Mouse (Mus musculus) hindbrain, embryonic 10.5 days (tissue): ENCODE measurements at regions not wholly inside any gene's neighbourhood (a gene's known extent, or its start where the extent isn't known, plus 50 kb on each side); places are given as distances from the start of the nearest gene placed in this dataset.
A peak's percentile ranks its signal among the peaks of the same experiment; 100 is the strongest.

Source experiments
- DNase-seq: peaks from one replicate; pipeline ENCODE4 v3.0.0-alpha.2; 2017; ENCODE audit warnings: low spot score
- H3K27ac ChIP-seq: fragments of 300-500 bp; sonication (generic); 2 replicates; pipeline ENCODE4 v1.5.1; 2016; ENCODE audit warnings: mild to moderate bottlenecking, moderate library complexity
- H3K27me3 ChIP-seq: fragments of 300-500 bp; sonication (generic); 2 replicates; pipeline ENCODE4 v1.6.1; 2016; ENCODE audit warnings: mild to moderate bottlenecking; ENCODE audit not compliant: poor library complexity, insufficient read depth, severe bottlenecking
- H3K36me3 ChIP-seq: fragments of 300-500 bp; sonication (generic); 2 replicates; pipeline ENCODE4 v1.6.1; 2016; ENCODE audit warnings: mild to moderate bottlenecking, moderate library complexity
- H3K4me1 ChIP-seq: fragments of 300-500 bp; sonication (generic); replicated peaks from 2 replicates; pipeline ENCODE4 v1.6.1; 2016; ENCODE audit warnings: mild to moderate bottlenecking
- H3K4me3 ChIP-seq: fragments of 300-500 bp; sonication (generic); 2 replicates; pipeline ENCODE4 v1.5.1; 2016; ENCODE audit warnings: mild to moderate bottlenecking, moderate library complexity
- H3K9me3 ChIP-seq: fragments of 300-500 bp; sonication (generic); 2 replicates; pipeline ENCODE4 v1.6.1; 2016; ENCODE audit warnings: mild to moderate bottlenecking, moderate library complexity
- WGBS: fragments of 180-500 bp; shearing (Covaris S2); methylation state at CpG from one replicate; pipeline ENCODE4 v1.1.7; 2016; 5-methylcytosine and 5-hydroxymethylcytosine counted together

- no peak for DNase-seq
- H3K9me3 ChIP-seq = no peaks in the 10 kb centered on the region
- no peak overlapping the region for H3K27ac ChIP-seq
- WGBS = 85% methylated on average over 3 of the region's 3 CpGs
- no peaks in the 10 kb centered on the region for H3K4me1 ChIP-seq
- H3K36me3 ChIP-seq = no peaks in the 10 kb centered on the region
- no peak overlapping the region for H3K4me3 ChIP-seq
- H3K27me3 ChIP-seq = no peaks in the 10 kb centered on the region
Measured at GRCm38 (mm10) chr5:91456924-91457323, 54.1 kb upstream of the Btc start.

- Histone ChIP-seq H3K9me3 (no peaks in the 10 kb centered on the region), H3K27ac (no peak overlapping the region), H3K4me3 (no peak overlapping the region), H3K4me1 (no peaks in the 10 kb centered on the region), H3K36me3 (no peaks in the 10 kb centered on the region), H3K27me3 (no peaks in the 10 kb centered on the region)
- 50% methylated on average over 4 of the region's 4 CpGs for WGBS
- DNase-seq = peak; percentile 29
Measured at GRCm38 (mm10) chr5:91464876-91465508, 52.4 kb upstream of the Parm1 start.
